ENCODE assay signal across 24 mouse cellular contexts in the genomic region with DNA sequence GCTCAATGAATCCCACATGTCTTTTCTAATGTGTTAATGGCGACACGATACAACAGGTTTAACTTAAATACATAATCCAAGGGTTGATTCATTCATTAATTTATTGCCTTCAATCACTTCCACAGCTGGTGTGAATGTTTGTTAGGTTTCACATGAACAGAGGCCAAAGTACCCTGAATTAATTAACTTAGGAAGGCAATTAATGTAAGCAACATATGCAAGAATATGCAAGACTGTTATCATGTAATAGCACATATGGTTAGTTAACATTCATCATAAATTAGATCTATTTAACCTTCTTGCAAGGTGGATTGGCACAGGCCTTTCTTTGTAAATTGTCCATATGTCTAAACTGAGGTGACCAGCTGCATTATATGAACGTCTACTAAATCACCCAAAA.
"Had no signal": no experiment of that assay in that cellular context is flagged by ENCODE, and none has a peak within 500 bp of the region (broad histone marks: within the 10 kb centered on the region; RNA-seq: fewer than 3 reads in every experiment).

No protein-coding gene starts in this region.

- H3K9me3 ChIP-seq: limb, embryonic 10.5 days; limb, embryonic 13.5 days; liver, embryonic 12.5 days; liver, embryonic 15.5 days; lung, embryonic 15.5 days; megakaryocyte, embryonic 14.5 days; midbrain, embryonic 10.5 days; midbrain, embryonic 13.5 days; neural tube, embryonic 13.5 days; stomach, embryonic 15.5 days had no signal

- H3K27me3 ChIP-seq: limb, embryonic 13.5 days; liver, embryonic 12.5 days; liver, embryonic 15.5 days; lung, embryonic 15.5 days; megakaryocyte, embryonic 14.5 days; midbrain, embryonic 13.5 days; neural tube, embryonic 13.5 days; stomach, embryonic 15.5 days had no signal

- H3K9ac ChIP-seq: limb, embryonic 13.5 days; liver, embryonic 12.5 days; liver, embryonic 15.5 days; lung, embryonic 15.5 days; midbrain, embryonic 13.5 days; neural tube, embryonic 13.5 days; stomach, embryonic 15.5 days had no signal

- H3K4me1 ChIP-seq: limb, embryonic 10.5 days; liver, embryonic 12.5 days; liver, embryonic 15.5 days; lung, embryonic 15.5 days; megakaryocyte, embryonic 14.5 days; midbrain, embryonic 10.5 days; midbrain, embryonic 13.5 days; neural tube, embryonic 13.5 days; stomach, embryonic 15.5 days had no signal

- H3K36me3 ChIP-seq: limb, embryonic 10.5 days; limb, embryonic 13.5 days; liver, embryonic 12.5 days; liver, embryonic 15.5 days; lung, embryonic 15.5 days; midbrain, embryonic 10.5 days; midbrain, embryonic 13.5 days; neural tube, embryonic 13.5 days; stomach, embryonic 15.5 days had no signal

- DNase-seq: kidney, postnatal 25 days; layer of hippocampus, adult 9-11 months; liver; lung, adult 18-20 months; lung, postnatal 10 days; lung, postnatal 36 days; right cerebral cortex, adult 18-20 months; right cerebral cortex, postnatal 14 days; right cerebral cortex, postnatal 4 days; thymus, postnatal 25 days had no signal

- H3K4me3 ChIP-seq: layer of hippocampus, adult 2 months; limb, embryonic 10.5 days; limb, embryonic 13.5 days; liver, embryonic 12.5 days; liver, embryonic 15.5 days; lung, embryonic 15.5 days; megakaryocyte, embryonic 14.5 days; midbrain, embryonic 10.5 days; midbrain, embryonic 13.5 days; myocyte; neural tube, embryonic 13.5 days; stomach, embryonic 15.5 days had no signal

- H3K4me2 ChIP-seq: limb, embryonic 13.5 days; liver, embryonic 12.5 days; liver, embryonic 15.5 days; lung, embryonic 15.5 days; midbrain, embryonic 13.5 days; neural tube, embryonic 13.5 days; stomach, embryonic 15.5 days had no signal

- ATAC-seq: liver, embryonic 12.5 days; midbrain, embryonic 13.5 days; midbrain, embryonic 16.5 days had no signal

- H3K27ac ChIP-seq: kidney, postnatal 0 days; layer of hippocampus, adult 2 months; limb, embryonic 10.5 days; limb, embryonic 13.5 days; liver, embryonic 12.5 days; liver, embryonic 15.5 days; lung, embryonic 15.5 days; midbrain, embryonic 10.5 days; midbrain, embryonic 13.5 days; neural tube, embryonic 13.5 days; stomach, embryonic 15.5 days had no signal
